Mouse (Mus musculus) hematopoietic stem cell, adult 5-6 weeks (primary cell): ENCODE measurements around the gene Tpm1. TPM values are rescaled to one million over a fixed set of nuclear protein-coding genes. Genes with fewer than 3 reads are reported as not detected.

ENCODE experiments used
- ATAC-seq, 2 experiments: fragments of 125-278 bp in 1 of 2; replicated peaks in 1 of 2; 2 replicates each; pipeline ENCODE4 v1.8.0; 2016 to 2017; ENCODE audit warnings: inconsistent platforms in 2 of 2, mild to moderate bottlenecking in 2 of 2, moderate number of reproducible peaks in 2 of 2, low read depth in 1 of 2, moderate TSS enrichment in 1 of 2; ENCODE audit not compliant: low FRiP score in 2 of 2, poor library complexity in 2 of 2, severe bottlenecking in 2 of 2, insufficient read depth in 1 of 2, low TSS enrichment in 1 of 2
- total RNA-seq: library from RNA; stranded (forward); fragments of 172-1452, 232-1000 nt; gene quantifications from 2 replicates; pipeline ENCODE4 v1.2.3, GENCODE M21; 2017

Gene Tpm1
- total RNA-seq = 91.2 and 92.2 TPM in 2 replicates

- ATAC-seq = peak in 1 of 2 experiments; percentile 27; a peak in 1 of 4 replicates
Measured at GRCm38 (mm10) chr9:67049086-67049824, at the start of gene Tpm1. TSS of gene Tpm1 (minus strand) at chr9:67049406.

DNA sequence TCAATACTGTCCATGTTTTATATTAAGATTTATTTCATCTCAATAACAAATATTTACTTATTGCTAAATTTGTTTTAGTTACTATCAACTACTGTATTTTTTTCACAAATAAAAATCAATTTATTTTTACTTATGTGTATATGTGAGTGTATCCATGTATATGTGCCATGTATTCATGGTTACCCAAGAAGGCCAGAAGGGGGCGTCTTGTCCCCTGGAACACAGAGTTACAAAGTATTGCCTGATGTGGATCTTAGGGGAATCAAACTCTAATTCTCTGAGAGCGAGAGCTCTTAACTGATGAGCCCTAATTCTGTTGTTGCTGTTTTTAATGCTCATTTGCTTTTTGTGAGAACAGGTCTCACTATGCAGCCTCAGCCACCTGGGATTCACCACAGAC lies 45.2 kb upstream of the Tpm1 start:
- ATAC-seq = no peak

DNA sequence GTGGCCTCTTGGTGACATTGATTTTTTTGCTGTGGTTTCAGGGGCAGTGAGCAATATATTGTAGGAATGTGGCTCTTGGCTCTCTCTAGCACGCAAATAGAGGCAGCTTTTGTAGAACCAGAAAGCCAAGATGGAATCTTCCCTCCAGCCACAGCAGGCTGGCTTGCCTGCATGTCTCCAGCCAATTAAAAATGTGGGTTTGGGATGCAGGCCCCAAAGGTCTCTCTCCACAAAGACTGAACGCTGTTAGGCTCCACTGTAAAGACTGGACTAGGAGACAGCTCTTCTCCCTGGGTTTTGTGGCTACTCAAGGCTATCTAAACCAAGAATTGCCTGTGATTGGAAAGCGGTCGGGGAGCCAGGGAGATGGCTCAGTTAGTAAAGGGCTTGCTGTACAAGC lies 43.0 kb upstream of the Tpm1 start:
- ATAC-seq = no peak

GRCm38 (mm10) chr9:67091598-67091997 lies 42.4 kb upstream of the Tpm1 start:
- ATAC-seq = no peak

GRCm38 (mm10) chr9:67091151-67091550 lies 41.9 kb upstream of the Tpm1 start:
- no peak for ATAC-seq

DNA sequence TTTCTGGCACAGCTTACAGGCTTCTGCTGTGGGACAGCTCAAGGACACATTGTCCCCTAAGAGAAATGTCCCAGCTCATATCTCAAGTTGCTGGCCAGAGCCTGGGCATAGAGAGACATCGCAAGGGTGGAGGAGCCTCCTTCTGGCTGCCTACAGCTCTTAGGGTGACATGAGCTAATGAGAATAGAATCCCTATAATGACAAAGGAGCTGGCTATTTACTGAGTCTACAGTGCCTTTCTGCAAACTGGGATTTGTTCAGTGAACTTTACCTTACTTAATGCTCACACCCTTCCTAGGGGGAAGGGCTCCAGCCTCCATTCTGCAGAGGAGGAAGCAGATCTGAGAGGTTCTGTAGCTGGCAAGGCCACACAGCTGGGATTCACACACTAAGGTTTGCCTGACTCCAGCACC lies 41.4 kb upstream of the Tpm1 start:
- no peak for ATAC-seq

DNA sequence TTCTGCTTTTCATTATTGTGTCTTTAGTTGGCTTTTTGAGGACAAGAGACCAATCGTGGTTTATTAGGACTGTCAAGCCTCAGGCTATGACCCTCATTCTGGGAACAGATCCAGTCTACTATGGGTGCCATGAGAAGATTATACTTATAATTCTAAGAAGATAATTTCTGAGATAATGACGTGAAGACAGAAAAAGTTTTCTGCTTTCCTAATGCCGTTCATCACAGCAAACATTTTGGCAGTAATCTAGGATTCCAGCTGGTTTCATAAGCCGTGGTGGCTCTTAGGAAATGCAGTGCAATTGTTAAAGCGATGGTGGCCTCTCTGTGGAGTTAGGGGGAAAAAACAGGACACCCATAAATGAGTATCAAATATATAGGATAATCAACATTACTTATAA lies 40.0 kb upstream of the Tpm1 start:
- no peak for ATAC-seq

DNA sequence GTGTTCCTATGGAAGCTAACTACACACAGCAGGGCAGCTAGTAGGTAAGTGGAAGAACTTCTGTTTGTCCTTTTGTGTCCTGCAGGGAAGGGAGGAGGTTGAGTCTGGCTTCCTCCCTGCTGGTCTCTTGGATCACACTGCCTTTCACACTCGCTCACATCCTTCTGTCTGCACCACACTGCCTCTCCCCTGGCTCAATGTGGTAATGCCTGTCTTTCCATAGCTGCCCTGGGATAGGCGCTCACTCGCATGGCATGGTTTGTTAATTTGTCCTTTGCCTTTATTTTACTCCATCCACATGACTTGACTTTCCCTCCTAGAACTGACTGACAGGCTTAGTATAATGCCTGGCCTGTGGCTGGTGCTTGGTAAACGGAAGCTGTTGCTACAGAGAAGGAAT lies 34.6 kb upstream of the Tpm1 start:
- ATAC-seq = no peak

DNA sequence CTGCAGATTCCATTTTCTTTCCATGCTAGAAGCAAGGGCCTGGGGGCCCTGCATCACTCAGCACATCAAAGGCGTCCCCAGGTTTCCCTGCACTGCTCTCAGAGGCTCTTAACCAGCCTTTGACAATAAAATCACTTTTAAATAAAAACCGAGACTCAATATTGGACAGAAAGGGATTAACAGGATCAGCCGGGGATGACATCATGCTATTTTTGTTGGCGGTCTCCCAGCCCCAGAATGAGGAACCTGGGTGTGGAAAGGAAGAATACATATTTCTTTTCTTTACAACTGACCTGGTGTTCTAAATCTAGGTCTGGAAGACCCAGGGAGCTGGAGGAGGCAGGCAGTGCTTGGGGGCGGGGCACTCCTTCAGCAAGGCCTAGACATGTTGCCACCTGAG lies 32.5 kb upstream of the Tpm1 start:
- ATAC-seq = 0 out of 4 replicates have a peak, but pooled peaks of 1 of the 2 experiments have one; percentile 22

DNA sequence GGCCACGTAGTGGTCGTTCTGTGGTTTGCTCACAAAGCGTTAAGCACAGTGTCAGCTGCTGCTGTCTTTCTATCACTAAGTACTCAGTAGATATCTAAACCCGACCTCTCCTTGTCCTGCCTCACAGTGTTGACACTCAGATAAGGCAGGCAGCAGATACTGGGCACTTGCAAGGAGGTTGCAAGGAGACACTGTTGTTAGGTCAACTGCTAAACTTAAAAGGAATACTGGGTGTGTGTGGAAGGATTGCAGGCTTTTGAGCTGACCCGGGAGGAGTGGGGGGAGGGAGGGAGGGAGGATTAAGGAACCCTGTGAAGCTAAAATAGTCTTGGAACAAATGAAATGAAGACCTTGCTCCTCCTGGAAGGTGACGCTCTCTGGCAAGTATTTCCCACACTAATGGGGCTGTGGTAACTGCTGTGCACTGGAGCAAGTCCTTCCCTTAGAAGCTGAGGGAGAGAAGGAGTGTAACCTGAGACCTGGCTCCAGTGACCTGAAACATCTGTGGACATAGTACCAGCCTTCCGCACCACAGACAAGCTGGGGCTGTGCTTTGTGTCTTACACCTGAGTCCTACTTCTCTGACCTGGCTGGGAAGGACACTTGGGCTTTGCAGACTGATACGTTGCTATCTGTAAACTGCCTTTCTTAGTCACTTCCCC lies 28.6 kb upstream of the Tpm1 start:
- ATAC-seq = no peak

DNA sequence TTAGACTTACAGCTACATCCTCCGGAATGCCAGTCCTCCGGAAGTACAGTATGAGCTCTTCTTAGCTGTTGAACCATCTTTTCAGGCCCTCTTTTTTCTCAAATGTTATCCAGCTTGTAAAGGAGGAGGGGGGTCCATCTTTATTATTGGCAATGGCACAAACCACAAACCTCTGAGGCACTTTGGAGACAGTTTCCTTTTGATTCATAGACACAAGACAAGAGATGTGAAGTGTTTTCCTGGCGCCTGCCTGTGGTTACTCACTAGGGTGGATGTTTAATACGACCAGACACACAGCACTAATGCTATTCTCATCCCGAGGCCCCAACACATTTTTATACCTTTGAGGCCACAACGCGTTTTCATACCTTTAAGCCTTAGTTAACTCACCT lies 28.1 kb upstream of the Tpm1 start:
- no peak for ATAC-seq

DNA sequence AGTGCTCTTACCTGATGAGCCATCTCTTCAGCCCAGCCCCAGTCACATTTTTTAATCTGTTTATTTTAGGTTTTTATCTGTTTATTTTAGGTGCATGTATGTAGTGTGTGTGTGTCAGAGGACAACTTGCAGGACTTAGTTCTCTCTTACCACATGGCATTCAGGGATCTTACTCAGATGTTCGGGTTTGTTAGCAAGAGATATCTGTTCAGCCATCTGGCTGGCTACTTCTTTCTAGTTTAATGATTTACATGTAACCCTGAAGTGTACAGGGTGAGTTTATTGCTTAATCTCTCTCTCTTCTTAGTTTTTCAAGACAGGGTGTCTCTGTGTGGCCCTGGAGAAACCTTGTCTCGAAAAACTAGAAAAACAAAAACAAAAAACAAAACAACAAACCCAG lies 23.0 kb upstream of the Tpm1 start:
- ATAC-seq = no peak

DNA sequence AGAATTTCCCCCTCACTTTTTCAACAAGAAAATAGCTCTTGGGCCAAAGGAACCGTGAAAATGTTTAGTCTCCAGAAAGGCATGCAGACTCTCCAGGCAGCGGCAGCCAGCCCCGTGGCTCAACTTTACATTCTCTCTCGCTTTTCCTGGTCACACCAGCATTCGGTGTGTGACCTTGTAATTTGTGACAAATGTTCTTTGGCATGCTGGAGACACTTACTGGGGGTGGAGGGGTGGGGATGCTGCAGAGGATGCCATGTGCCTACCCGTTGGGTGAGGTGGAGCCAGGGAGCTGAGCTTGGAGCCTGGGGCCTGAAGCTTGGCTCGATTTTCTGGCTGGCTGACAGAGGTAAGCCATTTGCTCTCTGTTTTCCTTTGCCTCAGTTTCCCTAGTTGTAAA lies 22.4 kb upstream of the Tpm1 start:
- ATAC-seq = no peak

- ATAC-seq = no peak
Measured at GRCm38 (mm10) chr9:67071103-67071502, 21.9 kb upstream of the Tpm1 start.

DNA sequence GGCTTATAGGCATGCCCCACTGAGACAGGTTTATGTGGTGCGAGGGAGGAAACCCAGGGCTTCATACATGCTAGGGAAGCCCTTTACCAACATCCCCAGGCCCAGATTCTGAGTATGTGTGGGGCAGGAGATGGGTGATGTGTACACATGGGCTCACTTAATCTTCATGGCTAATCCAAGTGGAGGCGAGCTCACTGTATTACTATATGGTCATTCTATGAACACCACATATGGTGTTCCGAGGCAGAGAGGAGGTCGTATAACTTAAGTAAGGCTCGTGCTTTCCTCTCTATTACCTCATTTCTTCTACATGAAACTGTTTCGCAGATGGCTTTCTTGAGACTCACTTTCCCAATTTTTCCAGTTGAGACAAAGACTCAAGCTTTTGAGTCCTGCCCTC lies 17.4 kb upstream of the Tpm1 start:
- no peak for ATAC-seq

- no peak for ATAC-seq
Measured at GRCm38 (mm10) chr9:67059714-67060113, 10.5 kb upstream of the Tpm1 start.

DNA sequence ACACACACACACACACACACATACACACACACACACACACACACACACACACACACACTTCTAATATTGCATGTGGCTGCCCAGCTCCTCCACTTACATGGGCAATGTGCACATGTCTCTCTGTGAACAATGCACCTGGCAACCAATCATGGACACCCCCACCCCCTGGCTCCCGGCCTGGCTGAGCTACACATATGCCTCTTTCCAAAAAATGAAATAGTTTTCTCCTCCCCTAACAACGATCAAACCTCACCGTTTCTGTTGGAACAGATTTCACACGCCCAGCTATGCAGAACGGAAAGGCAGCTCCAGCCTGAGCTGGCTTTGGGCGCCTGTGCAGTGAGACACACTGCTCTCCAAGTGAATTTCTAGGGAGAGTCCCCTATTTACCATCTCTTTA lies 9.2 kb upstream of the Tpm1 start:
- ATAC-seq = no peak

DNA sequence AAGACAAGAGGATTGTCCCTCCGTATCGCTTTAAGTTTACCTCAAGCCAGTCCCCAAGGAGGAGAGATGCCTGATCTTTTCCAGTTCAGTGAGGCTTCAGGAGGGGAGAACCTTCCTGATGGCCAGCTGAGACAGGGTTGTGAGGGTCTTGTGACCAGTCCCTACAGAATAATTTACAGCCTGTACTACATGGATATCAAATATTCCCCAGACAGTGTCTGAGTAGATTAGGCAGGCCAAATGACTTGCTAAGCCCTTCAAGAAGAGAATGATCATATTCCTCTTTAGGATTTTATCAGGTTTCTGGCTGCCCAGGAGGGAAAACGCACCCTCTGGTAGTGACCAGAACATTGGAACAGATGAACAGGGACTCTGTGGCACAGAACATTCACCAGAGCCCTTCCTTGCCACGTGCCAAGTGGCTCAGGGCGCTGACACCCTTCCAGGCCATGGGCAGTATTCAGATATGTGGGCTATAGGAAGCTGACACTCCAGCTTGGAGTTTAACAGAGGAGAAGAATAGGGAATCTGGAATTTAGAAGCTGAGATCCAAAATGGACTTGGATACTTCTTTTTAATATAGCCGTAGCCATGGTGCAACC lies 1.6 kb upstream of the Tpm1 start:
- ATAC-seq = no peak

DNA sequence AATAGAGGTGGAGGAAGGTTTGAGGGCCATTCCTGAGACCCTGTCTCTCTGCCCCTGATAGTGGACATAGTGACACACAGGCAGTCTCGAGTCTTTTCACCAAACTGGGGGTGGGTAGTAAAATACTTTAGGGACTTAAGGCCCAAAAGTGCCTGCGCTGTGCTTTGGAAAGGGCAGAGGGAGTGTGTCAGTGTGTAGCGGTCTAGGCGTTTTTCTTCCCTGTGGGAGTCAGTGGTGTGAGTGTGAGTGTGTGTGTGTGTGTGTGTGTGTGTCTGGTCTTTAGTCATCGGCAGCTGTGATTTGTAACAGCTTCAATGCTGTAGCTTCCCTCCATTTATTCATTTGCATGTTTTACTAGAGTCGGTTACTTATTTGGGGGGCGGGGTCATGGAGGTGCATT lies 630 bp upstream of the Tpm1 start:
- no peak for ATAC-seq
